Mouse (Mus musculus) limb, embryonic 14.5 days (tissue): Measurements from ENCODE around the gene Sorcs2. TPM values are rescaled to one million over a fixed set of nuclear protein-coding genes. Genes with fewer than 3 reads are reported as not detected.

Experiments used
- ATAC-seq: fragments of 200-750 bp; cut with Nextera tagmentation; 2 replicates; pipeline ENCODE4 v1.8.0; 2017; ENCODE audit warnings: low read depth, moderate number of reproducible peaks, moderate TSS enrichment; ENCODE audit not compliant: low FRiP score
- DNase-seq: peaks from one replicate; pipeline ENCODE4 v3.0.0-alpha.2; 2015; ENCODE audit warnings: low spot score
- H3K27ac ChIP-seq: fragments of 300-500 bp; sonication (generic); replicated peaks from 2 replicates; pipeline ENCODE4 v1.5.1; 2014; ENCODE audit warnings: low read depth, mild to moderate bottlenecking, low read length, moderate library complexity, mixed read lengths
- H3K27me3 ChIP-seq: fragments of 300-500 bp; sonication (generic); 2 replicates; pipeline ENCODE4 v1.6.1; 2014; ENCODE audit warnings: low read length, mixed read lengths; ENCODE audit not compliant: control insufficient read depth, insufficient read depth
- H3K36me3 ChIP-seq: fragments of 300-500 bp; sonication (generic); 2 replicates; pipeline ENCODE4 v1.6.1; 2014; ENCODE audit warnings: mild to moderate bottlenecking, low read length, moderate library complexity, mixed read lengths; ENCODE audit not compliant: control insufficient read depth, insufficient read depth
- H3K4me1 ChIP-seq: fragments of 300-500 bp; sonication (generic); 2 replicates; pipeline ENCODE4 v1.6.1; 2014; ENCODE audit warnings: antibody characterized with exemption, low read length, mixed read lengths; ENCODE audit not compliant: control insufficient read depth, insufficient read depth
- H3K4me2 ChIP-seq: fragments of 300-500 bp; sonication (generic); replicated peaks from 2 replicates; pipeline ENCODE4 v1.6.1; 2014; ENCODE audit warnings: low read depth, mild to moderate bottlenecking, low read length, moderate library complexity; ENCODE audit not compliant: severe bottlenecking
- H3K4me3 ChIP-seq: fragments of 300-500 bp; sonication (generic); replicated peaks from 2 replicates; pipeline ENCODE4 v1.5.1; 2014; ENCODE audit warnings: low read length
- H3K9ac ChIP-seq: fragments of 300-500 bp; sonication (generic); 2 replicates; pipeline ENCODE4 v1.6.1; 2014; ENCODE audit warnings: mild to moderate bottlenecking, low read depth, low read length, moderate library complexity; ENCODE audit not compliant: severe bottlenecking
- H3K9me3 ChIP-seq: fragments of 300-500 bp; sonication (generic); 2 replicates; pipeline ENCODE4 v1.6.1; 2016; ENCODE audit warnings: low read length; ENCODE audit not compliant: control insufficient read depth
- POLR2A ChIP-seq: fragments of 200-500 bp; IDR thresholded peaks from 2 replicates; pipeline ENCODE4 v1.8.0; 2012; ENCODE audit warnings: inconsistent platforms, mild to moderate bottlenecking, moderate library complexity, borderline replicate concordance; ENCODE audit not compliant: insufficient read depth, insufficient read length; ENCODE audit errors: extremely low read depth
- WGBS: fragments of 180-500 bp; shearing (Covaris S2); extraction: QIAGEN DNeasy Blood & Tissue Kit; methylation state at CpG from one replicate; pipeline ENCODE4 v1.1.7; 2014; 5-methylcytosine and 5-hydroxymethylcytosine counted together
- polyA plus RNA-seq, 2 experiments: library from polyadenylated mRNA; depleted of rRNA in 1 of 2; stranded (reverse) in 1 of 2; unstranded in 1 of 2; fragments of >200 nt; fragmentation: Nextera tagmentation in 1 of 2; extraction: Ambion mirVana in 1 of 2; gene quantifications; 2 replicates each; pipeline versions ENCODE4 v1.2.1 to v1.2.3; 2012 to 2014

The Sorcs2 gene
- polyA plus RNA-seq, 2 experiments = 25.4 to 34.4 TPM

- Histone ChIP-seq H3K9me3 (no peaks in the 10 kb centered on the region), H3K27ac (no peak overlapping the region), H3K4me3 (no peak overlapping the region), H3K27me3 (no peaks in the 10 kb centered on the region), H3K36me3 (no peaks in the 10 kb centered on the region), H3K9ac (no peak overlapping the region), H3K4me1 (peaks cover under 1% of the 10 kb centered on the region; the same call in 1 of the 2 replicates), H3K4me2 (no peak overlapping the region)
- DNase-seq (no peak), ATAC-seq (no peak)
- TF ChIP-seq POLR2A = no peak
Observed at GRCm38 (mm10) chr5:36422689-36423088, 24.8 kb upstream of the Sorcs2 start.

- no peak for DNase-seq
- no peak for TF ChIP-seq POLR2A
Observed at GRCm38 (mm10) chr5:36419861-36420260, 21.9 kb upstream of the Sorcs2 start.

GRCm38 (mm10) chr5:36414712-36415331, 16.9 kb upstream of the Sorcs2 start:
- no peak overlapping the region for H3K27ac ChIP-seq
- no peak overlapping the region for H3K4me3 ChIP-seq
- H3K9me3 ChIP-seq = no peaks in the 10 kb centered on the region
- WGBS = 81% methylated on average over 6 of the region's 6 CpGs
- no peak for TF ChIP-seq POLR2A
- H3K4me1 ChIP-seq = no peaks in the 10 kb centered on the region
- no peak for DNase-seq
- H3K27me3 ChIP-seq = no peaks in the 10 kb centered on the region
- no peak for ATAC-seq
- no peaks in the 10 kb centered on the region for H3K36me3 ChIP-seq
- H3K9ac ChIP-seq = no peak overlapping the region
- H3K4me2 ChIP-seq = no peak overlapping the region

More at GRCm38 (mm10) chr5:36419861-36420260, 21.9 kb upstream of the Sorcs2 start:
- Histone ChIP-seq H3K4me1 (no peaks in the 10 kb centered on the region), H3K27me3 (no peaks in the 10 kb centered on the region), H3K36me3 (no peaks in the 10 kb centered on the region), H3K4me3 (no peak overlapping the region), H3K9ac (no peak overlapping the region), H3K4me2 (no peak overlapping the region), H3K9me3 (no peaks in the 10 kb centered on the region), H3K27ac (no peak overlapping the region)
- ATAC-seq = no peak
- WGBS = 81% methylated on average over 3 of the region's 3 CpGs

GRCm38 (mm10) chr5:36398463-36399364, 775 bp upstream of the Sorcs2 start:
- H3K27me3 ChIP-seq = no peaks in the 10 kb centered on the region
- H3K9ac ChIP-seq = no peak overlapping the region
- no peaks in the 10 kb centered on the region for H3K36me3 ChIP-seq
- 0 out of 2 replicates have a peak overlapping the region, but pooled peaks have one; percentile 99 for H3K4me2 ChIP-seq
- no peaks in the 10 kb centered on the region for H3K9me3 ChIP-seq
- no peak for TF ChIP-seq POLR2A
- peaks cover 17% of the 10 kb centered on the region for H3K4me1 ChIP-seq
- H3K4me3 ChIP-seq = 0 out of 2 replicates have a peak overlapping the region, but pooled peaks have one; percentile 11
- ATAC-seq (peak; percentile 17), DNase-seq (peak; percentile 67)
- 10% methylated on average over 18 of the region's 18 CpGs for WGBS
- no peak overlapping the region for H3K27ac ChIP-seq

GRCm38 (mm10) chr5:36397384-36397759, 567 bp downstream of the Sorcs2 start:
- no peak for DNase-seq
- H3K27me3 ChIP-seq = no peaks in the 10 kb centered on the region
- H3K9ac ChIP-seq = peak overlapping the region; percentile 81
- no peaks in the 10 kb centered on the region for H3K36me3 ChIP-seq
- H3K4me1 ChIP-seq = peaks cover 17% of the 10 kb centered on the region
- WGBS = 0% methylated on average over 21 of the region's 36 CpGs
- peak overlapping the region; percentile 99 for H3K4me2 ChIP-seq
- H3K27ac ChIP-seq = no peak overlapping the region; the same call in 1 of the 2 replicates
- TF ChIP-seq POLR2A = no peak
- peak overlapping the region; percentile 85 for H3K4me3 ChIP-seq
- peak; percentile 6; the same call in 1 of the 2 replicates for ATAC-seq
- H3K9me3 ChIP-seq = no peaks in the 10 kb centered on the region
